ENCODE assay signal across 21 mouse cellular contexts in the genomic region with DNA sequence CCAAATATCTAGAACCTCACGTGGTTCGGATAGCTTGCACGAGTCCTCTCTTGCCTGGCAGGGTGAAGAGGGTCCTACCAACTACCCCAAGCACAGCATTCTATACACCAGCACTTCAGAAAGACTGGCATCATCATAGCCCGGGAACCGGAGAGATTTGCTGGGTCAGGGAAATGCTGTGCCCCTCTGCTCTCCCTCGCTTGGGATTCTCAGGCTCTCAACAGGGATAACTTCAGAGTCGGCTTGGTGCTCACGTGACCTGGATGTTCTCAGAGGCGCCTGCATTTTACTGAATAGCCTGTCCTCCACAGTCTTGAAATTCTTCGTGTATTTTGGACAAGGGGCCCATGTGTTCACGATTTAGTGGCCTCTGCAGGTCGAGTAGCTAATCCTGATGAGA. TPM values are rescaled to one million over a fixed set of nuclear protein-coding genes. Genes with fewer than 3 reads are reported as not detected.
"Had no signal": no experiment of that assay in that cellular context is flagged by ENCODE, and none has a peak within 500 bp of the region (broad histone marks: within the 10 kb centered on the region; RNA-seq: fewer than 3 reads in every experiment).

No protein-coding gene starts in this region.

- H3K27ac ChIP-seq: layer of hippocampus, adult 2 months; limb, embryonic 10.5 days; limb, embryonic 13.5 days; liver, embryonic 12.5 days; liver, embryonic 15.5 days; lung, embryonic 15.5 days; stomach, postnatal 0 days had no signal

- H3K9ac ChIP-seq: limb, embryonic 13.5 days; liver, embryonic 12.5 days; liver, embryonic 15.5 days; lung, embryonic 15.5 days had no signal

- H3K36me3 ChIP-seq: limb, embryonic 10.5 days; limb, embryonic 13.5 days; liver, embryonic 12.5 days; liver, embryonic 15.5 days; lung, embryonic 15.5 days had no signal

- H3K4me3 ChIP-seq: layer of hippocampus, adult 2 months; limb, embryonic 10.5 days; limb, embryonic 13.5 days; liver, embryonic 12.5 days; liver, embryonic 15.5 days; lung, embryonic 15.5 days; megakaryocyte, embryonic 14.5 days had no signal

- H3K4me2 ChIP-seq: limb, embryonic 13.5 days; liver, embryonic 12.5 days; liver, embryonic 15.5 days; lung, embryonic 15.5 days; midbrain, embryonic 11.5 days had no signal

- H3K27me3 ChIP-seq: limb, embryonic 13.5 days; liver, embryonic 12.5 days; liver, embryonic 15.5 days; lung, embryonic 15.5 days had no signal

- H3K4me1 ChIP-seq: limb, embryonic 13.5 days; liver, embryonic 12.5 days; lung, embryonic 15.5 days; megakaryocyte, embryonic 14.5 days had no signal

- H3K9me3 ChIP-seq: limb, embryonic 10.5 days; limb, embryonic 13.5 days; liver, embryonic 12.5 days; liver, embryonic 15.5 days; lung, embryonic 15.5 days; megakaryocyte, embryonic 14.5 days had no signal

- ATAC-seq: liver, embryonic 12.5 days had no signal

- DNase-seq: layer of hippocampus, adult 9-11 months; liver; lung, postnatal 10 days; lung, postnatal 36 days; midbrain, embryonic 14.5 days; thymus, adult 2 months; thymus, postnatal 14 days; thymus, postnatal 4 days had no signal

RNA-seq across cellular contexts. Expression of a gene that starts 48.2 kb away (rescaled TPM):
- total RNA-seq: layer of hippocampus, adult 2 months; layer of hippocampus, postnatal 25 days; left cerebral cortex, adult 18-20 months; left cerebral cortex, postnatal 25 days had no signal
- polyA plus RNA-seq: neural tube, embryonic 14.5 days had no signal
